Mouse (Mus musculus): Measurements from ENCODE around the gene Rtn4rl1. TPM values are rescaled to one million over a fixed set of nuclear protein-coding genes. Genes with fewer than 3 reads are reported as not detected.
"Not testable (repeated sequence)": the region's sequence is repeated elsewhere in the genome, so short reads cannot be mapped to it uniquely, and the experiment has no call there.

Gene Rtn4rl1
- polyA plus RNA-seq, 1 experiment from 2014 or later = 12.7 TPM

- peak overlapping the region; percentile 52 for H3K9ac ChIP-seq (ENCODE audit: low read depth, low read length)
- peak overlapping the region; percentile 93 for H3K4me2 ChIP-seq
- peaks cover 46% of the 10 kb centered on the region for H3K4me1 ChIP-seq (ENCODE audit: control insufficient read depth, insufficient read depth, low read length)
- H3K27me3 ChIP-seq (ENCODE audit: control insufficient read depth, insufficient read depth, low read length) = peaks cover 56% of the 10 kb centered on the region
- WGBS (ENCODE audit: insufficient replicate concordance) = under 1% methylated on average over 71 of the region's 71 CpGs
- ATAC-seq (replicated peaks; ENCODE audit: insufficient number of reproducible peaks, low FRiP score, low TSS enrichment) = peak; percentile 50
- no peaks in the 10 kb centered on the region; the same call in 1 of the 2 replicates for H3K36me3 ChIP-seq (ENCODE audit: control insufficient read depth, insufficient read depth, low read length)
- no peaks in the 10 kb centered on the region for H3K9me3 ChIP-seq (replicated peaks; ENCODE audit: control insufficient read depth, low read length)
- no peak overlapping the region for H3K27ac ChIP-seq (ENCODE audit: low read depth, low read length)
- peak overlapping the region; percentile 67 for H3K4me3 ChIP-seq (ENCODE audit: low read depth, low read length)
Observed at GRCm38 (mm10) chr11:75173095-75173798, 20.3 kb upstream of the Rtn4rl1 start.

GRCm38 (mm10) chr11:75173799-75174165 is 19.8 kb upstream of the Rtn4rl1 start:
- WGBS (ENCODE audit: insufficient replicate concordance) = 3% methylated on average over 15 of the region's 15 CpGs
- H3K9me3 ChIP-seq (replicated peaks; ENCODE audit: control insufficient read depth, low read length) = no peaks in the 10 kb centered on the region
- H3K4me3 ChIP-seq (ENCODE audit: low read depth, low read length) = peak overlapping the region; percentile 67
- H3K27ac ChIP-seq (ENCODE audit: low read depth, low read length) = no peak overlapping the region
- H3K4me2 ChIP-seq = peak overlapping the region; percentile 93
- ATAC-seq (replicated peaks; ENCODE audit: insufficient number of reproducible peaks, low FRiP score, low TSS enrichment) = no peak
- H3K4me1 ChIP-seq (ENCODE audit: control insufficient read depth, insufficient read depth, low read length) = peaks cover 47% of the 10 kb centered on the region
- H3K9ac ChIP-seq (ENCODE audit: low read depth, low read length) = no peak overlapping the region; the same call in 1 of the 2 replicates
- H3K36me3 ChIP-seq (ENCODE audit: control insufficient read depth, insufficient read depth, low read length) = no peaks in the 10 kb centered on the region; the same call in 1 of the 2 replicates
- H3K27me3 ChIP-seq (ENCODE audit: control insufficient read depth, insufficient read depth, low read length) = peaks cover 53% of the 10 kb centered on the region

DNA sequence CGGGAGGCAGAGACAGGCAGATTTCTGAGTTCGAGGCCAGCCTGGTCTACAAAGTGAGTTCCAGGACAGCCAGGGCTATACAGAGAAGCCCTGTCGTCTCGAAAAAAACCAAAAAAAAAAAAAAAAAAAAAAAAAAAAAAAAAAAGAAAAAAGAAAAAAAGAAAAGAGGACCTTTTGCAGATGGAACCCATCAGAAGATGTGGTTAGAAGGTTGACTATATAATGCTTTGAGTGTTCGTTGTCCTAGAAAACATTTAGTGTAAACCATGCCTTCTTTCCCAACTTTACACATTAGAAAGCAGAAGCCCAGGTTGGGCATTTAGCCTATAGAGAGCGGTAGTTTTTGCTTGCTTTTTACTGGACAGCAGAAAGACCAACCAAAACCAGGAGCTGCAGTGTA is 19.0 kb upstream of the Rtn4rl1 start:
- Histone ChIP-seq H3K4me1 (ENCODE audit: control insufficient read depth, insufficient read depth, low read length) (peaks cover 47% of the 10 kb centered on the region), H3K27me3 (ENCODE audit: control insufficient read depth, insufficient read depth, low read length) (peaks cover 45% of the 10 kb centered on the region)
- H3K4me2 ChIP-seq; H3K9me3 ChIP-seq (replicated peaks; ENCODE audit: control insufficient read depth, low read length); ATAC-seq (replicated peaks; ENCODE audit: insufficient number of reproducible peaks, low FRiP score, low TSS enrichment); H3K9ac ChIP-seq (ENCODE audit: low read depth, low read length); H3K36me3 ChIP-seq (ENCODE audit: control insufficient read depth, insufficient read depth, low read length); H3K4me3 ChIP-seq (ENCODE audit: low read depth, low read length); H3K27ac ChIP-seq (ENCODE audit: low read depth, low read length): not testable (repeated sequence)
- 65% methylated on average over 6 of the region's 6 CpGs for WGBS (ENCODE audit: insufficient replicate concordance)

GRCm38 (mm10) chr11:75178011-75178410 is 15.6 kb upstream of the Rtn4rl1 start:
- H3K4me2 ChIP-seq = peak overlapping the region; percentile 86
- peak overlapping the region; percentile 83 for H3K9ac ChIP-seq (ENCODE audit: low read depth, low read length)
- peak overlapping the region; percentile 79 for H3K27ac ChIP-seq (ENCODE audit: low read depth, low read length)
- no peak for ATAC-seq (replicated peaks; ENCODE audit: insufficient number of reproducible peaks, low FRiP score, low TSS enrichment)
- H3K4me3 ChIP-seq (ENCODE audit: low read depth, low read length) = peak overlapping the region; percentile 75
- no peaks in the 10 kb centered on the region for H3K9me3 ChIP-seq (replicated peaks; ENCODE audit: control insufficient read depth, low read length)
- no peaks in the 10 kb centered on the region; the same call in 1 of the 2 replicates for H3K36me3 ChIP-seq (ENCODE audit: control insufficient read depth, insufficient read depth, low read length)
- peaks cover 17% of the 10 kb centered on the region for H3K4me1 ChIP-seq (ENCODE audit: control insufficient read depth, insufficient read depth, low read length)
- 50% methylated on average over 12 of the region's 12 CpGs for WGBS (ENCODE audit: insufficient replicate concordance)
- H3K27me3 ChIP-seq (ENCODE audit: control insufficient read depth, insufficient read depth, low read length) = peaks cover 11% of the 10 kb centered on the region

DNA sequence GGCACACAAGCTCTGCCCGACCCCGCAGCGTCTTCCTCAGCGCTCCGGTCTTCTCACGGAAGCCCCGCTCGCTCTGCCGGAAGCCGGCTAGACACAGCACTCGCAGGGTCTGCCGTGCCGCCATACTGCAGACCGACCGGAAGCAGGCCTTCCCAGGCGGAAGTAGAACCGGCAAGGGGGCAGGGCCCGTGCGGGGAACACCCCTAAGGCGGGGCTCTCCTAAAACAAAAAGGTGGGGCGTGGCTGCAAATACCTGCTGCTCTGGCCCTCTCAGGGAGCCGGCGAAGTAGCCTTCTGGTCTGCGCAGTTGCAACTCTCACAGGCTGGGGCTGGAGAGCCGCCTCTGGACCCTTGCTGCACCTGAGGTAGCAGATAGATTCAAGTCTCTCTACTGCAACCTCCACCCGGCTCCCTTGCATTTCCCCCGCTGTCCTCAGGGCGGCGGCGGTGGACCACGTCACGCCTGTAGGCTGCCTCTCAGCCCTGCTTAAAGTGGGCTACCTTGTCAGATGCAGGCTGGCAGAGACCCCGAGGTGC is 14.8 kb upstream of the Rtn4rl1 start, which contains the start of gene Ovca2:
Gene Ovca2 (minus strand): TSS at position 164 of the 537 bp plus-strand sequence.
- under 1% methylated on average over 33 of the region's 33 CpGs for WGBS (ENCODE audit: insufficient replicate concordance)
- Histone ChIP-seq H3K27ac (ENCODE audit: low read depth, low read length) (peak within 1 kb of the TSS; percentile 79), H3K4me2 (peak within 1 kb of the TSS; percentile 86), H3K36me3 (ENCODE audit: control insufficient read depth, insufficient read depth, low read length) (peaks cover 2% of the 10 kb centered on the region; the same call in 1 of the 2 replicates), H3K4me3 (ENCODE audit: low read depth, low read length) (peak within 1 kb of the TSS; percentile 75), H3K9ac (ENCODE audit: low read depth, low read length) (peak within 1 kb of the TSS; percentile 83), H3K4me1 (ENCODE audit: control insufficient read depth, insufficient read depth, low read length) (peaks cover 11% of the 10 kb centered on the region), H3K9me3 (replicated peaks; ENCODE audit: control insufficient read depth, low read length) (no peaks in the 10 kb centered on the region), H3K27me3 (ENCODE audit: control insufficient read depth, insufficient read depth, low read length) (peaks cover 4% of the 10 kb centered on the region)
- ATAC-seq (replicated peaks; ENCODE audit: insufficient number of reproducible peaks, low FRiP score, low TSS enrichment) = peak; percentile 85

DNA sequence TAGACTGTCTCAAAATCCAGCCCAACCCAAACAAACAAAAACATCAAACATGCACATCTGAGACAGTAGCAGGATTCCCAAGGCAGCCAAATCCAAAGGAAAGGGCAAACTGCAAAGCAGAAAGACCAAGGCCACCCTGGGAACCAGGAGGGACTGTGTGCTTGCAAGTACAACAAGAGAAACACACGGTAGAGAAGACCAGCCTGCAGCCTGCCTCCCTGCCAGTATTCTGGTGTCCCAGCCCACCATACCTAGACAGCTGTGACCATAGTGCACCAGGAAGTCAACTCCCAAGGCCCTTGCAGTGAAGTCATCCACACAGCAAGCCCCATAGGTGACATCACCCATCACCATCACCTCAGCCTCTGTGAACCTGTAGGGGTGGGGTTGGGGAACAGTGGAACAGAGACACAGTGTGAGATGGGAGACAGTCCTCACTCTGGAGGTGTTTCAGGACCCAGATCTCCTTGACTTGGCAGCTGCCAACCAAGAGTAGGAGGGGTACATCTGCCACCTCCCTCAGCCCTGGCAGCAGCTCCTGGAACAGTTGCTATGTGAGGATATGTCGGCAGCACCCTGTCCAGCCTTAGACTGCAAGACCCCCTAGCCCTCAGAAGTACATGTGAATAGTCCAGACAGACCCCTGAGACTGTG is 9.5 kb upstream of the Rtn4rl1 start:
- Histone ChIP-seq H3K4me1 (ENCODE audit: control insufficient read depth, insufficient read depth, low read length) (peaks cover 3% of the 10 kb centered on the region; the same call in 1 of the 2 replicates), H3K36me3 (ENCODE audit: control insufficient read depth, insufficient read depth, low read length) (0 out of 2 replicates have a peak, but pooled peaks cover 2% of the 10 kb centered on the region), H3K9me3 (replicated peaks; ENCODE audit: control insufficient read depth, low read length) (no peaks in the 10 kb centered on the region), H3K9ac (ENCODE audit: low read depth, low read length) (no peak overlapping the region), H3K27ac (ENCODE audit: low read depth, low read length) (no peak overlapping the region), H3K4me2 (no peak overlapping the region), H3K27me3 (ENCODE audit: control insufficient read depth, insufficient read depth, low read length) (no peaks in the 10 kb centered on the region), H3K4me3 (ENCODE audit: low read depth, low read length) (no peak overlapping the region)
- ATAC-seq (replicated peaks; ENCODE audit: insufficient number of reproducible peaks, low FRiP score, low TSS enrichment) = no peak
- WGBS (ENCODE audit: insufficient replicate concordance) = 85% methylated on average over 2 of the region's 2 CpGs

GRCm38 (mm10) chr11:75184573-75184972 is 9.0 kb upstream of the Rtn4rl1 start:
- H3K9me3 ChIP-seq (replicated peaks; ENCODE audit: control insufficient read depth, low read length) = no peaks in the 10 kb centered on the region
- peaks cover 6% of the 10 kb centered on the region; the same call in 1 of the 2 replicates for H3K4me1 ChIP-seq (ENCODE audit: control insufficient read depth, insufficient read depth, low read length)
- 0 out of 2 replicates have a peak, but pooled peaks cover 2% of the 10 kb centered on the region for H3K36me3 ChIP-seq (ENCODE audit: control insufficient read depth, insufficient read depth, low read length)
- no peak overlapping the region for H3K27ac ChIP-seq (ENCODE audit: low read depth, low read length)
- no peak overlapping the region for H3K4me2 ChIP-seq
- no peak for ATAC-seq (replicated peaks; ENCODE audit: insufficient number of reproducible peaks, low FRiP score, low TSS enrichment)
- no peak overlapping the region for H3K4me3 ChIP-seq (ENCODE audit: low read depth, low read length)
- no peaks in the 10 kb centered on the region for H3K27me3 ChIP-seq (ENCODE audit: control insufficient read depth, insufficient read depth, low read length)
- WGBS (ENCODE audit: insufficient replicate concordance) = 90% methylated on average over 5 of the region's 5 CpGs
- H3K9ac ChIP-seq (ENCODE audit: low read depth, low read length) = no peak overlapping the region

DNA sequence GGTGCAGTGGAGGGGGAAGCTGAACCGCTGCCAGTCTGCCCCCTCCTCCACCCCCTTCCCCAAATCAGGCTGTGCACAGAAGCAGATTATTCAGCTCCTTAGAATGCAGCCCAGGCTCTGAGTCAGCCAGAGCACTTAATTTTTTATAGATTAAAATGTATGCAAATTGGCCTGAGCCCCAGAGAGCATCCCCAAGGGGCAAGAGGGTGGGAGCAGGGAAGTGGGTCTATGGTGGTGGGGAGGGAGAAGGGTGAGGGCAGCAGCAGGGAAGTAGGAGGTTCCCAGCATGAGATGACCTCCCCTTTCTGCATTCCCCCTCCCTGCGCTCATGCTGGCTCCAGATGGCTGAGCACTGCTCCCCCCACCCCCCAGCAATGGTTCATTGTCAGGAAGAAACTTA is 8.6 kb upstream of the Rtn4rl1 start:
- H3K4me3 ChIP-seq (ENCODE audit: low read depth, low read length) = no peak overlapping the region
- H3K27me3 ChIP-seq (ENCODE audit: control insufficient read depth, insufficient read depth, low read length) = no peaks in the 10 kb centered on the region
- ATAC-seq (replicated peaks; ENCODE audit: insufficient number of reproducible peaks, low FRiP score, low TSS enrichment) = no peak
- H3K27ac ChIP-seq (ENCODE audit: low read depth, low read length) = no peak overlapping the region
- WGBS (ENCODE audit: insufficient replicate concordance) = 60% methylated on average over 2 of the region's 2 CpGs
- peaks cover 7% of the 10 kb centered on the region; the same call in 1 of the 2 replicates for H3K4me1 ChIP-seq (ENCODE audit: control insufficient read depth, insufficient read depth, low read length)
- H3K9me3 ChIP-seq (replicated peaks; ENCODE audit: control insufficient read depth, low read length) = no peaks in the 10 kb centered on the region
- H3K36me3 ChIP-seq (ENCODE audit: control insufficient read depth, insufficient read depth, low read length) = 0 out of 2 replicates have a peak, but pooled peaks cover 2% of the 10 kb centered on the region
- no peak overlapping the region for H3K9ac ChIP-seq (ENCODE audit: low read depth, low read length)
- H3K4me2 ChIP-seq = no peak overlapping the region
